Mouse (Mus musculus) layer of hippocampus, adult 9-11 months (tissue): ENCODE data around the gene Slc30a9.
A peak's percentile ranks its signal among the peaks of the same experiment; 100 is the strongest.

ENCODE experiments used
- DNase-seq: peaks from one replicate; pipeline ENCODE4 v3.0.0; 2022

Gene Slc30a9

GRCm38 (mm10) chr5:67306698-67307521 is at the start of gene Slc30a9:
Gene Slc30a9, plus strand, starts transcription at chr5:67306955.
- peak; percentile 88 for DNase-seq

GRCm38 (mm10) chr5:67258473-67258872 is 48.3 kb upstream of the Slc30a9 start:
- DNase-seq = no peak

GRCm38 (mm10) chr5:67260159-67260530 is 46.6 kb upstream of the Slc30a9 start:
- DNase-seq = no peak

GRCm38 (mm10) chr5:67260531-67261371 is 46.0 kb upstream of the Slc30a9 start, which contains the start of gene Tmem33:
Gene Tmem33, plus strand, starts transcription at chr5:67260565.
- peak; percentile 93 for DNase-seq

- no peak for DNase-seq
Measured at GRCm38 (mm10) chr5:67262964-67263363, 43.8 kb upstream of the Slc30a9 start.

DNA sequence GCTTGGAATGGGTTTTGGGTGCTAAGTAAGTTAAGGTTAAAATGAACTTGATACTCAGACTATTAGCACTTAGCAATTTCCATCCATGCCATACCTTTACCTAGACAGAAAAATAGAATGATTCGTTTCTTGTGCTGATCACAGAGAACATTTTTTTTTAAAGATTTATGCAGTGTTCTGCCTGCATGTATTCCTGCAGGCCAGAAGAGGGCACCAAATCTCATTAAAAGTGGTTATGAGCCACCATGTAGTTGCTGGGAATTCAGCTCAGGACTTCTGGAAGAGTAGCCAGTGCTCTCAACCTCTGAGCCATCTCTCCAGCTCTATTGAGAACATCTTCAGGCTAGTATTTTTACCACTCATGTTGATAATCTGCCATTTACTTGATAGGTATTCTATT is 40.6 kb upstream of the Slc30a9 start:
- DNase-seq = no peak

- DNase-seq = no peak
Measured at GRCm38 (mm10) chr5:67269309-67269708, 37.4 kb upstream of the Slc30a9 start.

DNA sequence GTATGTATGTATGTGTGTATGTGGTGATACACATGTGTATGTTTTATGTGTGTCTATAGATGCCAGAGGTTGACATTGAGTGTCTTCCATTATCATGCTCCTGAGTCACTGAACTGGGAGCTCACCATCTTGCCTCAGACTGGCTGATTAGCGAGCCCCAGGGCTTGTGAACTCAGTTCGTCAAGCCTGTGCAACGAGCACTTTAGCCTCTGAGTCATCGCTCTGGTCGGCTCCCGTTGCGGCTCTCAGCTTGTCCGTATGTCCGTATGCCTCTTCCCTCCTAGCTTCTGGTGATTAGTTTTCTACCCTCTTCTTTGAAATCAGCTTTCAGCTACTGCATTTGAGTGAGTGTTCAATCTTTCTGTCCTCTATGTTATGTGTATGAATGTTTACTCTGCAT is 27.3 kb upstream of the Slc30a9 start:
- no peak for DNase-seq

GRCm38 (mm10) chr5:67279840-67280239 is 26.9 kb upstream of the Slc30a9 start:
- no peak for DNase-seq

DNA sequence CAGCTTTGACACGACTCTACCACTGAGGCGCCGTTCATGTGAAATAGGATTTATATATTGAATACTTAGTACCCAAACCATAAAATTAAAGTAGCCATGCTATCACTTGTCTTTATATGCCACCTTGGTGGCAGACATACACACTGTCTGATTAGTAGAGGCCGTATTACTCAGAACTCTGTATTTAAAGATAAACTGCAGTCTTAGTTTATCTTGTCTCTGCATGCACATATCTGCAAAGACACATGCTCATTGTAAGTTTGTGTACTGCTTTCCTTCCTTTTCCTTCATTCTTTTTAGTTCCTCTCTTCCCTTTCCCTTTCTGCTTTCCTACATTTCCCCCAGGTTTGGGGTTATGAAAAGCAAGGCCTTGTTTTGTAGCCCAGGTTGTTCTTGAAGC is 26.4 kb upstream of the Slc30a9 start:
- DNase-seq = no peak

DNA sequence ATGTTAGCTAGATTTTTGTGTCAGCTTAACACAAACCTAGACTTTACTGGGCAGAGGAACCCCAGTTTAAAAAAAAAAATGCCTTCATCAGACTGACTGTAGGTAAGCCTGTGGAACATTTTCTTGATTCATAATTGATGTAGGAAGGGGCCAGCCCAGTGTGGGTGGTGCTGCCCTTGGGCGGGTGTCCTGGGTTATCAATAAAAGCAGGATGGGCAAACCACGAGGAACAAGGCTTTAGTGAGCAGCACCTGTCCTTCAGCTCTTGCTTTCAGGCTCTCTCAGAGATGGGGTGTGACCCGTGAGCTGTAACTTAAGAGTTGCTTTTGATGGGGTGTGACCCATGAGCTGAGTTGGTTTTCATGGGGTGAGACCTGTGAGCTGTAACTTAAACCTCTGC is 11.7 kb upstream of the Slc30a9 start:
- no peak for DNase-seq

- DNase-seq = no peak
Measured at GRCm38 (mm10) chr5:67295682-67296081, 11.1 kb upstream of the Slc30a9 start.

- DNase-seq = no peak
Measured at GRCm38 (mm10) chr5:67296171-67296570, 10.6 kb upstream of the Slc30a9 start.

- DNase-seq = no peak
Measured at GRCm38 (mm10) chr5:67297026-67297813, 9.5 kb upstream of the Slc30a9 start.

DNA sequence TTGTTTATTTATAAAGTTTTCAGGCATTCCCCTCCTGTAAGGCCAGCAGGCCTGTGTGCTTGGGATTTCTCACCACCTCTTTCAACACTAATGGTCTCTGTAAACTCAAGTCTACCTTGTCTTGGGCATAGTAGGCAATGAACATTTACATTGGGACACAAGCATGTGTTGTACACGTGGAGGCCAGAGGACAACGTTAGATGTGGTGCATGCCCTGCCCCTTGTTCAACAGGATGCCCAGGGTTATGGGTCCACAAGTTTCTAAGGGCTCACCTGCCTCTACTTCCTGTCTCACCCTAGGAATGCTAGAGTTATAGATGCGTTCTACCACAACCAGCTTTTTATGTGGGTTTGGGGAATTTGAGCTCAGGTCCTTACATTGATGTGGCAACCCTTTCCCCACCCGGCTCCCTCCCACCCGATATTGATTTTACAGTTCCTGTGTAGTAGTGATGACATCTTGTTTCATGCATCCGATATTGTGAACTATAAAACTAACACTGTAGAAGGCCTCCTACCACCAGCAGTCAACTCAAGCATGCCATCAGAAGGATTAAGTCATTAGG is 6.8 kb upstream of the Slc30a9 start:
- DNase-seq = no peak

DNA sequence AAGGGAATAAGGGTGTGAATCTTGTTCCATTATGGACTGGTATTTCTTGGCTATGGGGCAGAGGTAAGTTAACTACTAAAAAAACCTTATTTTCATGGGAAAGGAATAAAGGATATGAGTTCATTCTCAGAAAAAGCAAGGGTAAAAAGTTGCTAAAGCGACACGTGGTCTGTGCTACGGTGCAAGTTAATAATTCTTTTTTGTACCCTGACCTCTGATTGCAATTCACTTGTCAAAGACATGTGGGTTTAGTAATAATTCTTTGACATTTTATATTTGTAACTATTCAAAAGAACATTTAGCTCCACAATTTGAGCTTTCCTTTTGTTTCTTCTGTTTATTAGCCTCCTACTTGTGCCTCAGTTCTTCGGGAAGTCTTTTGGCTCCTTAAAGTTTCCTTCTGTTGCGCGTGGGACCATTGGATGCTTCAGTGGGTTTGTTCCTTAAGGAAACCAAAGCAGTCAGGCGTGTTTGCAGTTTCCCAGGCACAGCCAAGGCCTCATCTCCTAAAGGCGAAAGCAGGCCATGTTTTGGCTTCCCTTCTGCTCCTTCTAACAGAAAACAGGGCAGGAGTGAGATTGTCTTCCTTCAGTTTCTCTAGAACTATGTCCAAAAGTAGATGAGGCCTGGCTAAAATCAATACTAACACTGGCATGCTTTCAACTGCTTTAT is 5.7 kb upstream of the Slc30a9 start:
- no peak for DNase-seq

DNA sequence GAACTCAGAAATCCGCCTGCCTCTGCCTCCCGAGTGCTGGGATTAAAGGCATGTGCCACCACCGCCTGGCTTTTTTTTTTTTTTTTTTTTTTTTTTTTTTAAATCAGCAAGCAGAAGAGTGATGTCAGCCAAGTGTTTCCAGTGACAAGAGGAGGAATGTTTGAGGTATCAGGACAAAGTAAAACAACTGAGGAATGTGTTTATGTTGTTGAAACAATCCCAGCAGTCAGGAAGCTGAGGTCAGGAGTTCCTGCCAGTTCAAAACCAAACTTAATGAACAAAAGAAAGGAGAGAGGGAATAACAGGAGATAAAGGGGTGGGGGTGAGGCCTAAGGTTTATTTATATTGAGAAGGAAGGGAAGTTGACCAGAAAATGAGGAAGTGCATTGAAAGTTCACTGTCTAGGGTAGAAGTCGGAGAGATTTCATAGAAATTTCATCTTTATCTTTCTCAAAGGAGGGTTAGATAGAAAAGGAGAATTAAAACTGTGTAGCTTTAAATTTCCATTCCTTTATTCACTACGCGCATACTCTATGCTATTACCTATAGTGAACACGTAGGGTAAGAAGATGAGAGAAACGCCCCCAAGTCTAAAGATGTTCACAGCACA is 4.9 kb upstream of the Slc30a9 start:
- no peak for DNase-seq

DNA sequence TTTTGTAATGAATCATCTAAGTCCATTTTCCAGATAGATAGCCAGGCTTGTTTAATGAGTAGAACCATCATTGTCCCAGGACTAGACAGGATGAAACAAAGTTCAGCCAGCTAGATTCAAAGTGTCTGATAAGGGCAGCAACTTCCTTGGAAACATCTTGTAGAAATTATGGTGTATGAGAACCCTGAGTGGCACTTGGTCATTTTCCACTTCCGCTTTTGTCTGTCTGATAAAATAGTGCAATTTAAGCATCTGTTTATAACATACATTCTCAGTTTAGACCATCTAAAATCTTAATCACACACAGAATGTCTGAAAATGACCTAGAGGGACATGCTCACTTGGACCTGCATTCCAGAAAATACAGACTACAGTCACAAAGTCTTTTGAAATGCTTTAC is 2.9 kb upstream of the Slc30a9 start:
- no peak for DNase-seq

- no peak for DNase-seq
Measured at GRCm38 (mm10) chr5:67307659-67308222, 986 bp downstream of the Slc30a9 start.

DNA sequence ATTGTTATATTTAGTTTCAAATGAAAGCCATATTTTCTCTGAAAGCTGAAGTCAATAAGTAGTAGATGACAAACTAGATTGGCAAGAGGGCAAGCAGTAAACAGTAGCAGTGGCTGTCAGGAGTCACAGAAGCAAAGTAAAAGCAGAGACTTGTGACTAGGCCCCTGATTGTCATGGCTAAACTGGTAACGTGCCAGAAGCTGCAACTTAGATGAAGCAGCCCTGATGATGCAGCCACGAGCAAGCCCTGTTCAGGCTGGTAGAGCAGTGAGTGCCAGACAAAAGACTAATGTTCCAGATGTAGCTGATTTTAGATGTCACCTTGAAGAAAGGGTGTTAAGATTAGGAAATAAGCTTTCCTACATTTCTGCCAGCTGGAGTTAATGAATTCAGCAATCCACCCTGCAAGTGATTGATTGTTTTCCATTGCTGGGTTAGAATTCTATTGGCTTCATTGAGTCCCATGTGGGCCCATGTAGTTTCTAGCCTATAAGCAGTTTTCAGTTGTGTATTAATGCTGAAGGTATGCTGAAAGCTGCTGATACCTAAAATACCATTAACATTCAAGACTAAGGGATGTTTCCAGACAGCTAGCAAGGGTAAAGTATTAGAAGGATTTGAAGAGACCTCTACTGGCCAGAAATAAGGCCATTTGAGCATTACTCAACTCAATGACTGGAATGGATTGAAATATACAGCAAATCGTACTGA is 5.2 kb downstream of the Slc30a9 start:
- no peak for DNase-seq

DNA sequence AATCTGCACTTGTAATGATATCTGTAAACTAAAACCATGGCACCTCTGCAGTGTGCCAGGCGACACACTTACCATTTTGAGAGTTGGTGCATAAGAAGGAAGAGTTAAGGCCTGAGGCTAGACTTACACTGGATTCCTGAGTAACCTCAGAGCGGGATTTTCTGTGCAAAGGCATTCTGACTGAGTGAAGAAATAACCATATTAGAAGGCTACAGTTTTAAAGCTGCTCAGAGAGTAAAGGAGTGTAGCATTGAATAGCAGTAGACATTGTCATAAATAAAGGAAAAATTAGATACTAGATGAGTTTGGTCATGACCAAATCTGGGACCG is 5.7 kb downstream of the Slc30a9 start:
- no peak for DNase-seq
